Mouse (Mus musculus) CH12.LX (cell line): ENCODE data around the gene Ttll11.

Source experiments
- CTCF ChIP-seq, 2 experiments: IDR thresholded peaks in 1 of 2; conservative IDR thresholded peaks in 1 of 2; 2 replicates each; pipeline ENCODE4 v1.5.1; 2011 to 2012; ENCODE audit warnings: low read depth in 2 of 2, low read length in 2 of 2, improper control_type of control experiment in 1 of 2, inconsistent platforms in 1 of 2, mild to moderate bottlenecking in 1 of 2, moderate library complexity in 1 of 2
- EP300 ChIP-seq: IDR thresholded peaks from 2 replicates; pipeline ENCODE4 v1.6.1; 2011; ENCODE audit warnings: low read length, improper control_type of control experiment
- GABPA ChIP-seq: IDR thresholded peaks from 2 replicates; pipeline ENCODE4 v1.6.1; 2012; ENCODE audit warnings: low read depth, low read length, improper control_type of control experiment, inconsistent platforms; ENCODE audit not compliant: insufficient replicate concordance
- IRF4 ChIP-seq: IDR thresholded peaks from 2 replicates; pipeline ENCODE4 v1.6.1; 2014; ENCODE audit warnings: low read depth, mild to moderate bottlenecking, inconsistent platforms, low read length, improper control_type of control experiment
- MEF2A ChIP-seq: IDR thresholded peaks from 2 replicates; pipeline ENCODE4 v1.6.1; 2014; ENCODE audit warnings: low read depth, mild to moderate bottlenecking, inconsistent platforms, low read length, improper control_type of control experiment, borderline replicate concordance
- POLR2A ChIP-seq: IDR thresholded peaks from 2 replicates; pipeline ENCODE4 v1.6.1; 2011; ENCODE audit warnings: low read depth, mild to moderate bottlenecking, improper control_type of control experiment, low read length
- USF1 ChIP-seq: IDR thresholded peaks from 2 replicates; pipeline ENCODE4 v1.6.1; 2014; ENCODE audit warnings: low read depth, mild to moderate bottlenecking, inconsistent platforms, low read length, improper control_type of control experiment
- ZC3H11A ChIP-seq: IDR thresholded peaks from 2 replicates; pipeline ENCODE4 v1.6.1; 2012; ENCODE audit warnings: low read depth, mild to moderate bottlenecking, inconsistent platforms, low read length, improper control_type of control experiment
- ZNF384 ChIP-seq: IDR thresholded peaks from 2 replicates; pipeline ENCODE4 v1.6.1; 2012; ENCODE audit warnings: low read depth, low read length, improper control_type of control experiment, inconsistent platforms

GRCm38 (mm10) chr2:35768538-35769238 is 211.0 kb downstream of the Ttll11 start:
- no peak for TF ChIP-seq ZC3H11A
- TF ChIP-seq POLR2A = no peak
- no peak for TF ChIP-seq ZNF384
- TF ChIP-seq GABPA = no peak
- TF ChIP-seq CTCF (conservative IDR thresholded peaks at IDR 0.05 in 1 of 2, IDR thresholded peaks at IDR 0.05 in 1 of 2; ENCODE audit: low read depth in 2 of 2, low read length in 2 of 2) = no peak
- TF ChIP-seq USF1 = no peak
- no peak for TF ChIP-seq EP300
- no peak for TF ChIP-seq IRF4
- no peak for TF ChIP-seq MEF2A
